Mouse (Mus musculus): Measurements from ENCODE around the gene Exd2.

The Exd2 gene

GRCm38 (mm10) chr12:80498356-80498755 is 35.5 kb downstream of the Exd2 start:
- no peak for DNase-seq

- DNase-seq, result no peak
These were observed 37.6 kb downstream of the Exd2 start for GRCm38 (mm10) chr12:80500506-80500905.

GRCm38 (mm10) chr12:80504718-80505117 is 41.8 kb downstream of the Exd2 start:
- no peak for DNase-seq

- no peak for DNase-seq
These were observed 44.3 kb downstream of the Exd2 start for GRCm38 (mm10) chr12:80507041-80507745.

- no peak for DNase-seq
These were observed 55.1 kb downstream of the Exd2 start, which contains the start of gene Galnt16 for GRCm38 (mm10) chr12:80517977-80518376. Galnt16 (plus strand) TSS chr12:80518277.

GRCm38 (mm10) chr12:80518393-80518756 is 55.5 kb downstream of the Exd2 start:
- no peak for DNase-seq

GRCm38 (mm10) chr12:80518757-80519620 is 56.1 kb downstream of the Exd2 start:
- DNase-seq, result no peak

GRCm38 (mm10) chr12:80519621-80520332 is 56.9 kb downstream of the Exd2 start:
- DNase-seq, result no peak

GRCm38 (mm10) chr12:80522006-80522405 is 59.1 kb downstream of the Exd2 start:
- no peak for DNase-seq

- DNase-seq, result no peak
These were observed 61.5 kb downstream of the Exd2 start for GRCm38 (mm10) chr12:80524276-80524921.

- no peak for DNase-seq
These were observed 62.6 kb downstream of the Exd2 start for GRCm38 (mm10) chr12:80525513-80525912.

GRCm38 (mm10) chr12:80526511-80526910 is 63.6 kb downstream of the Exd2 start:
- DNase-seq, result no peak

GRCm38 (mm10) chr12:80527727-80528389 is 65.0 kb downstream of the Exd2 start:
- no peak for DNase-seq

- DNase-seq, result no peak
These were observed 67.2 kb downstream of the Exd2 start for GRCm38 (mm10) chr12:80530052-80530451.

GRCm38 (mm10) chr12:80530630-80531029 is 67.7 kb downstream of the Exd2 start:
- no peak for DNase-seq

GRCm38 (mm10) chr12:80531585-80531984 is 68.7 kb downstream of the Exd2 start:
- DNase-seq, result no peak

GRCm38 (mm10) chr12:80533876-80534275 is 71.0 kb downstream of the Exd2 start:
- no peak for DNase-seq

- no peak for DNase-seq
These were observed 74.4 kb downstream of the Exd2 start for GRCm38 (mm10) chr12:80537313-80537712.

GRCm38 (mm10) chr12:80538311-80538710 is 75.4 kb downstream of the Exd2 start:
- DNase-seq, result no peak

- DNase-seq, result no peak
These were observed 82.4 kb downstream of the Exd2 start for GRCm38 (mm10) chr12:80545310-80545709.

GRCm38 (mm10) chr12:80549646-80550045 is 86.8 kb downstream of the Exd2 start:
- no peak for DNase-seq

Measured in spleen, adult 18-20 months (tissue).